Mouse (Mus musculus): Measurements from ENCODE around the gene 2900011O08Rik.
A peak's percentile ranks its signal among the peaks of the same experiment; 100 is the strongest.
"Not testable (repeated sequence)": the region's sequence is repeated elsewhere in the genome, so short reads cannot be mapped to it uniquely, and the experiment has no call there.

2900011O08Rik gene

GRCm38 (mm10) chr16:13986574-13987478, at the start of gene 2900011O08Rik, which contains the start of gene Ifitm7:
TSS of gene 2900011O08Rik (plus strand) at chr16:13986604.
TSS of gene Ifitm7 (minus strand) at chr16:13986888.
- no peak for DNase-seq (ENCODE audit: low spot score)

- DNase-seq (ENCODE audit: low spot score), result no peak
Measured at GRCm38 (mm10) chr16:13940139-13940846, 46.1 kb upstream of the 2900011O08Rik start.

GRCm38 (mm10) chr16:13940847-13941395, 45.5 kb upstream of the 2900011O08Rik start:
- DNase-seq (ENCODE audit: low spot score), result no peak

- no peak for DNase-seq (ENCODE audit: low spot score)
Measured at GRCm38 (mm10) chr16:13944178-13944577, 42.2 kb upstream of the 2900011O08Rik start.

- no peak for DNase-seq (ENCODE audit: low spot score)
Measured at GRCm38 (mm10) chr16:13944752-13945151, 41.7 kb upstream of the 2900011O08Rik start.

- DNase-seq (ENCODE audit: low spot score), result no peak
Measured at GRCm38 (mm10) chr16:13945153-13945552, 41.3 kb upstream of the 2900011O08Rik start.

- peak; percentile 64 for DNase-seq (ENCODE audit: low spot score)
Measured at GRCm38 (mm10) chr16:13946306-13946705, 40.1 kb upstream of the 2900011O08Rik start.

GRCm38 (mm10) chr16:13951245-13951644, 35.2 kb upstream of the 2900011O08Rik start:
- DNase-seq (ENCODE audit: low spot score), result no peak

GRCm38 (mm10) chr16:13962053-13962452, 24.4 kb upstream of the 2900011O08Rik start:
- DNase-seq (ENCODE audit: low spot score), result no peak

GRCm38 (mm10) chr16:13969096-13969495, 17.3 kb upstream of the 2900011O08Rik start:
- no peak for DNase-seq (ENCODE audit: low spot score)

- no peak for DNase-seq (ENCODE audit: low spot score)
Measured at GRCm38 (mm10) chr16:13972051-13972450, 14.4 kb upstream of the 2900011O08Rik start.

GRCm38 (mm10) chr16:13976358-13976896, 10.0 kb upstream of the 2900011O08Rik start:
- not testable (repeated sequence) for DNase-seq (ENCODE audit: low spot score)

GRCm38 (mm10) chr16:13977026-13977425, 9.4 kb upstream of the 2900011O08Rik start:
- not testable (repeated sequence) for DNase-seq (ENCODE audit: low spot score)

GRCm38 (mm10) chr16:13981726-13982125, 4.7 kb upstream of the 2900011O08Rik start:
- not testable (repeated sequence) for DNase-seq (ENCODE audit: low spot score)

GRCm38 (mm10) chr16:13983161-13983560, 3.2 kb upstream of the 2900011O08Rik start:
- no peak for DNase-seq (ENCODE audit: low spot score)

GRCm38 (mm10) chr16:13986197-13986573, 219 bp upstream of the 2900011O08Rik start:
- no peak for DNase-seq (ENCODE audit: low spot score)

- no peak for DNase-seq (ENCODE audit: low spot score)
Measured at GRCm38 (mm10) chr16:13992518-13993248, 6.3 kb downstream of the 2900011O08Rik start.

- no peak for DNase-seq (ENCODE audit: low spot score)
Measured at GRCm38 (mm10) chr16:13994076-13994475, 7.7 kb downstream of the 2900011O08Rik start.

GRCm38 (mm10) chr16:13994502-13994901, 8.1 kb downstream of the 2900011O08Rik start:
- DNase-seq (ENCODE audit: low spot score), result no peak

- no peak for DNase-seq (ENCODE audit: low spot score)
Measured at GRCm38 (mm10) chr16:14003386-14004130, 17.2 kb downstream of the 2900011O08Rik start.

GRCm38 (mm10) chr16:14004170-14004569, 17.8 kb downstream of the 2900011O08Rik start:
- peak; percentile 19 for DNase-seq (ENCODE audit: low spot score)
